Mouse (Mus musculus) forebrain, embryonic 14.5 days (tissue): ENCODE data around the gene Olfr669. TPM values are rescaled to one million over a fixed set of nuclear protein-coding genes. Genes with fewer than 3 reads are reported as not detected.
"Not testable (repeated sequence)": the region's sequence is repeated elsewhere in the genome, so short reads cannot be mapped to it uniquely, and the experiment has no call there.

Experiments
- ATAC-seq: fragments of 200-750 bp; cut with Nextera tagmentation; 2 replicates; pipeline ENCODE4 v1.8.0; 2017; ENCODE audit warnings: mild to moderate bottlenecking, moderate library complexity
- DNase-seq: peaks from one replicate; pipeline ENCODE4 v3.0.0-alpha.2; 2015; ENCODE audit warnings: low spot score
- H3K27ac ChIP-seq: fragments of 300-500 bp; sonication (generic); 2 replicates; pipeline ENCODE4 v1.5.1; 2014; ENCODE audit warnings: low read depth, mild to moderate bottlenecking, control low read depth, low read length, moderate library complexity
- H3K27me3 ChIP-seq: fragments of 300-500 bp; sonication (generic); replicated peaks from 2 replicates; pipeline ENCODE4 v1.6.1; 2014; ENCODE audit warnings: low read length, control low read depth, mixed read lengths; ENCODE audit not compliant: control insufficient read depth, insufficient read depth
- H3K36me3 ChIP-seq: fragments of 300-500 bp; sonication (generic); 2 replicates; pipeline ENCODE4 v1.6.1; 2014; ENCODE audit warnings: low read length, control low read depth; ENCODE audit not compliant: control insufficient read depth, insufficient read depth
- H3K4me1 ChIP-seq: fragments of 300-500 bp; sonication (generic); 2 replicates; pipeline ENCODE4 v1.6.1; 2014; ENCODE audit warnings: antibody characterized with exemption, low read length, control low read depth; ENCODE audit not compliant: control insufficient read depth, insufficient read depth
- H3K4me2 ChIP-seq: fragments of 300-500 bp; sonication (generic); 2 replicates; pipeline ENCODE4 v1.6.1; 2014; ENCODE audit warnings: mild to moderate bottlenecking, control low read depth, low read length
- H3K4me3 ChIP-seq: fragments of 300-500 bp; sonication (generic); 2 replicates; pipeline ENCODE4 v1.5.1; 2014; ENCODE audit warnings: low read depth, low read length, control low read depth
- H3K9ac ChIP-seq: fragments of 300-500 bp; sonication (generic); 2 replicates; pipeline ENCODE4 v1.6.1; 2014; ENCODE audit warnings: mild to moderate bottlenecking, low read length, control low read depth, moderate library complexity
- H3K9me3 ChIP-seq: fragments of 300-500 bp; sonication (generic); replicated peaks from 2 replicates; pipeline ENCODE4 v1.6.1; 2016; ENCODE audit warnings: low read length, control low read depth, mixed read lengths; ENCODE audit not compliant: control insufficient read depth
- WGBS: fragments of 180-500 bp; shearing (Covaris S2); extraction: QIAGEN DNeasy Blood & Tissue Kit; methylation state at CpG from one replicate; pipeline ENCODE4 v1.1.7; 2014; 5-methylcytosine and 5-hydroxymethylcytosine counted together
- polyA plus RNA-seq: library from polyadenylated mRNA; unstranded; fragments of >200 nt; fragmentation: Nextera tagmentation; extraction: Ambion mirVana; gene quantifications from 2 replicates; pipeline ENCODE4 v1.2.1, GENCODE M21; 2014

Gene Olfr669
- polyA plus RNA-seq = not detected in 2 replicates

DNA sequence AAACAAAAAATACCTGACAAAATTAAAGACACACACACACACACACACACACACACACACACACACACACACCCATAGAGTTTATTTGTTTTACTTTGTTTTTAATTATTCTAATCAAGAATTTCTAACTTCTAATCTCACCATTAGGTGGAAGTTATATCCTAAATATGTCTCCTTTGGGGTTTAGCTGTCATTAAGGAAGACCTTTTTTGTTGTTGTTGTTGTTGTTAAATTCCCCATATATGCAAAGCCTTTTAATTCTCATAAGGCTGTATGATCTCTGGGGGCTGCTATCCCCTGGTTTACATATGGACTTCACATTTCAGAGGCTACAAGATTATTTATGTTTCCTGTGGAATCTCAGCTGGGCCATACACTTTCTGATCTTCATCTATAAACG lies at the start of gene Olfr669:
Gene Olfr669 (plus strand): TSS at position 301 of the 400 bp plus-strand sequence.
- ATAC-seq (no peak), DNase-seq (no peak)
- no peak within 1 kb of the TSS for H3K4me3 ChIP-seq
- no peak within 1 kb of the TSS for H3K9ac ChIP-seq
- WGBS = 89% methylated on average over 1 of the region's 1 CpGs
- H3K36me3 ChIP-seq = no peaks in the 10 kb centered on the region
- no peaks in the 10 kb centered on the region for H3K4me1 ChIP-seq
- no peak within 1 kb of the TSS for H3K4me2 ChIP-seq
- no peaks in the 10 kb centered on the region for H3K27me3 ChIP-seq
- H3K27ac ChIP-seq = no peak within 1 kb of the TSS
- no peaks in the 10 kb centered on the region for H3K9me3 ChIP-seq

DNA sequence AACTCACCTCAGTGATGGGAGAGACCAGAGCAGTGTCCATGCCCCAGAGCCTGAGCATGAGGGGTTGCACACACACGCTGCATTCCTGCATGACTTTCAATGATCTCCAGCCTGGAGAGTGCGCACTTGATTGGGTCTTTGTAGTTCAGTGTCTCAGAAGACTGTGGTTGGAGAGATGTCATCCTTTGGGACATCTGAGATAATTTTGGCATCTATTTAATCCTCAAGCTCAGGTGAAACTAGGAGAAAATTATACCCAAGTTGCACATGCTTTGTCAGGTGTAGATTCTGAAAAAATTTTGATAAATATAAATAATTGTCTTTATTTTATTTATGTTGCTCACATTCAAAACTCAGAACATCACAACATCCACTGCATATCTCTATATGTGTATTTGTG lies 38.2 kb upstream of the Olfr669 start, which contains the start of gene Olfr666:
Gene Olfr666 (minus strand): TSS at position 101 of the 400 bp plus-strand sequence.
- Histone ChIP-seq H3K4me3 (no peak within 1 kb of the TSS), H3K4me2 (no peak within 1 kb of the TSS), H3K27ac (no peak within 1 kb of the TSS), H3K4me1 (no peaks in the 10 kb centered on the region), H3K36me3 (no peaks in the 10 kb centered on the region), H3K9ac (no peak within 1 kb of the TSS), H3K27me3 (no peaks in the 10 kb centered on the region), H3K9me3 (no peaks in the 10 kb centered on the region)
- 89% methylated on average over 2 of the region's 2 CpGs for WGBS
- DNase-seq (no peak), ATAC-seq (no peak)

DNA sequence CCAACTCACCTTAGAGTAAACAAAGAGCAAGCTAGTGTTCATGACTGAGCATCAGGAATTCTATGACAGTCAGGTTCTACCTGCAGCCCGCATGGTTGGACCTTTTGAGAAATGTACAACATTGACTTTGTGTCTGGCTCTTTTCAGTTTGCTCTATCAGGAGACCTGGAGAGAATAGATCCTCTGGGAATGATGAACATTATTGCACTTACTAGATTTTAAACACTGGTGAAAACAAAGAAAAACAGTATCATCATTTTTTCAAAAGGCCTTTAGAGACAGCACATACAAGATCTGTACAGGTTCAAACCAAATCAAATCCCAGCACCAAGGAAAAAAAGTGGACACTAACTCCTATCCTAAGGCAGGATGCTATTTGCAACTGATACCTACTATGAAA lies 12.7 kb upstream of the Olfr669 start, which contains the start of gene Olfr667:
Gene Olfr667 (minus strand): TSS at position 101 of the 400 bp plus-strand sequence.
- 80% methylated on average over 1 of the region's 1 CpGs for WGBS
- ATAC-seq (no peak), DNase-seq (no peak)
- H3K4me1 ChIP-seq = no peaks in the 10 kb centered on the region
- no peak within 1 kb of the TSS for H3K27ac ChIP-seq
- no peak within 1 kb of the TSS for H3K9ac ChIP-seq
- H3K9me3 ChIP-seq = no peaks in the 10 kb centered on the region
- no peak within 1 kb of the TSS for H3K4me3 ChIP-seq
- H3K27me3 ChIP-seq = no peaks in the 10 kb centered on the region
- H3K4me2 ChIP-seq = no peak within 1 kb of the TSS
- no peaks in the 10 kb centered on the region for H3K36me3 ChIP-seq

DNA sequence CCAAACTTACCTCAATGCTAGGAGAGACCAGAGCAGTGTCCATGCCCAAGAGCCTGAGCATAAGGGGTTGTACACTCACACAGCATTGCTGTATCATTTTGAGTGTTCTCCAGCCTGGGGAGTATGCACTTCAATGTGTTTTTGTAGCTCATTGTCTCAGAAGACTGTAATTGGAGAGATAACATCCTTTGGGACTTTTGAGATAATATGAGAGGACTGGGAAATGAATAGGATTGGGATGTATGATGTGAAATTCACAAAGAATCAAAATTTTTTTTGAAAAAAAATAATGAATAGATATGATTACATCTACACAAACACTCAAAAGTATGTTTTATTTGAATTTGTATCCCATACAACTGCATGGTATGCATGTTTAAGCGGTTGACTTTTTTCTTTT lies 6.1 kb upstream of the Olfr669 start, which contains the start of gene Olfr668:
Gene Olfr668 (minus strand): TSS at position 101 of the 400 bp plus-strand sequence.
- H3K27ac ChIP-seq = no peak within 1 kb of the TSS
- WGBS = 84% methylated on average over 1 of the region's 1 CpGs
- H3K36me3 ChIP-seq = no peaks in the 10 kb centered on the region
- no peak within 1 kb of the TSS for H3K9ac ChIP-seq
- ATAC-seq = no peak
- no peaks in the 10 kb centered on the region for H3K27me3 ChIP-seq
- no peak within 1 kb of the TSS for H3K4me2 ChIP-seq
- no peak for DNase-seq
- no peak within 1 kb of the TSS for H3K4me3 ChIP-seq
- no peaks in the 10 kb centered on the region for H3K4me1 ChIP-seq
- no peaks in the 10 kb centered on the region for H3K9me3 ChIP-seq

DNA sequence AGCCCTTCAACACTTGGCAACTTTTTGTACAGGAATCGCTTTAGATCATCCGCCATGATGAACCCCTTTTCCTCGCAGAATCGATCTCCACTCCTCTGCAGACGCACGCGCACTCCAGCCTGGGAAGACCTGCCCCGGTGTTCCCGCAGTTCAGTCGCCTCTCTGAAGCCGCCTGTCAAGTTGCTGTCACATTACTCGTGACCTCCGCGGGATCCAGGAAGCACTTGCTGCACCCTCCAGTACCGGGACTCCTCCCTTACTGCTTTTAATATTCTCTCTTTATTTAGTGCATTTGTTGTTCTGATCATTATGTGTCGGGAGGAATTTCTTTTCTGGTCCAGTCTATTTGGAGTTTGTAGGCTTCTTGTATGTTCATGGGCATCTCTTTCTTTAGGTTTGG lies 16.2 kb downstream of the Olfr669 start:
- H3K36me3 ChIP-seq, H3K27me3 ChIP-seq, H3K4me2 ChIP-seq, H3K9ac ChIP-seq, H3K9me3 ChIP-seq, H3K4me3 ChIP-seq, H3K4me1 ChIP-seq, ATAC-seq, DNase-seq, H3K27ac ChIP-seq: not testable (repeated sequence)
- 96% methylated on average over 16 of the region's 16 CpGs for WGBS

DNA sequence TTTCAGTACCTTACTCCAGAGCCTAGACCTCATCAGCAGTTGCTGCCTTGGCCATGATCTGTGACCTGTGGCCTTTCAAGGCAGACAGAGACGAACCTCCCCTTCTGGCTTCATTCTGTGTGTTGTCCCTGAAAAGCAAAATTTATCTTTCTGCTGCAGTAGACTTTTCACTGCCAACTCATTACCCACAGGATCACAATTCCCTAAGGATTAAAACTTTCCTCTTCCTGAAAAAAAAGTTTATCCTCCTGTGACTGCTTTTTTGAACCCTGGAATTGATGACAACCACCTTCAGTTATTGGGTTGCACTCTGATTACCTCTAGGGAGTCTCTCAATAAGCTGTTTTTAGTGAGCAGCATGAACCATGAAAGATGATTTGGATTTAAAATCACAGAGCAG lies 28.5 kb downstream of the Olfr669 start, which contains the start of gene Olfr670:
Gene Olfr670 (minus strand): TSS at position 101 of the 400 bp plus-strand sequence.
- H3K4me2 ChIP-seq = no peak within 1 kb of the TSS
- DNase-seq (no peak), ATAC-seq (no peak)
- H3K27me3 ChIP-seq = no peaks in the 10 kb centered on the region
- no peaks in the 10 kb centered on the region for H3K4me1 ChIP-seq
- no peaks in the 10 kb centered on the region for H3K36me3 ChIP-seq
- H3K27ac ChIP-seq = no peak within 1 kb of the TSS
- no peak within 1 kb of the TSS for H3K4me3 ChIP-seq
- WGBS = 46% methylated on average over 1 of the region's 1 CpGs
- H3K9ac ChIP-seq = no peak within 1 kb of the TSS
- no peaks in the 10 kb centered on the region for H3K9me3 ChIP-seq

DNA sequence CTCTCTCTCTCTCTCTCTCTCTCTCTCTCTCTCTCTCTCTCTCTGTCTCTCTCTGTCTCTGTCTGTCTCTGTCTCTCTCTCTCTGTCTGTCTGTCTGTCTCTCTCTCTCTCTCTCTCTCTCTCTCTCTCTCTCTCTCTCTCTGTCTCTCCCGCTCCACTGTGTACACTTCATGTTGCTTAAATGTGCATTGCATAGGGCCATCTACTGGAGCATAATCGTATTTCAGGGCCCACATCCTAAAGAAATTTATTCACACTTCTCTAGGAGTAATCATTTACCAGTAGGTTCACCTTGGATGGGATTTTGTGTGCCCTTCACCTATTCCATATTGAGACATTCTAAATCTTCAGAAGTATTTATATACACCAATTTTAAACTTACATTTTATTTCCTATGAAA lies 38.5 kb downstream of the Olfr669 start:
- H3K4me3 ChIP-seq, H3K4me1 ChIP-seq, H3K36me3 ChIP-seq, ATAC-seq, H3K27ac ChIP-seq, H3K27me3 ChIP-seq, DNase-seq, H3K9me3 ChIP-seq, H3K9ac ChIP-seq, H3K4me2 ChIP-seq: not testable (repeated sequence)
- WGBS = 74% methylated on average over 2 of the region's 2 CpGs

DNA sequence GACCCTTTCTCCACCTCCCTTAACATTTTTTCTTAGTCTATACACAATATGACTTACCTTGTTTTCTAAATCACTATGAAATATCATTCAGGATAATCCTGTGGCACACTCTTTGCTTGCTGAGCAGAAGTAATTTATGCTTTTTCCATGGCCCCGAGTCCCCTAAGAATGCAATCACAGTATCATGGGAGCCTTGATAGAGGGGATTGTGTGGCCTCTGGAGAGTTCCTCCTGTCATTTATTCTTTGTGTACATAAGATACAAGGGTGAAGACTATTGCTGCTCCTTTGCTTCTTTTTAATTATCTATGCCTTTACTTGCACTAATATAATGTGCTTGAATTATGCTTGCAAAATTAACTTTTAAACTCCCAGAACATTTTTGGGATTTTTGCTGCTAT lies 45.0 kb downstream of the Olfr669 start, which contains the start of gene Olfr671:
Gene Olfr671 (minus strand): TSS at position 101 of the 400 bp plus-strand sequence.
- WGBS = 68% methylated on average over 1 of the region's 1 CpGs
- Histone ChIP-seq H3K27me3 (no peaks in the 10 kb centered on the region), H3K4me2 (no peak within 1 kb of the TSS), H3K36me3 (no peaks in the 10 kb centered on the region), H3K9me3 (no peaks in the 10 kb centered on the region), H3K27ac (no peak within 1 kb of the TSS), H3K9ac (no peak within 1 kb of the TSS), H3K4me3 (no peak within 1 kb of the TSS), H3K4me1 (no peaks in the 10 kb centered on the region)
- ATAC-seq = no peak
- no peak for DNase-seq
